Mouse (Mus musculus): ENCODE data around the gene Sun3. TPM values are rescaled to one million over a fixed set of nuclear protein-coding genes. Genes with fewer than 3 reads are reported as not detected.

Gene Sun3
- total RNA-seq (2014; rRNA removed; ENCODE audit: low replicate concordance) = 1.9 TPM in 1 of 2 replicates, not detected in the other
- polyA plus RNA-seq (2015; fragmentation: Nextera tagmentation; extraction: Ambion mirVana) = 2.3 and 3.0 TPM in 2 replicates

DNA sequence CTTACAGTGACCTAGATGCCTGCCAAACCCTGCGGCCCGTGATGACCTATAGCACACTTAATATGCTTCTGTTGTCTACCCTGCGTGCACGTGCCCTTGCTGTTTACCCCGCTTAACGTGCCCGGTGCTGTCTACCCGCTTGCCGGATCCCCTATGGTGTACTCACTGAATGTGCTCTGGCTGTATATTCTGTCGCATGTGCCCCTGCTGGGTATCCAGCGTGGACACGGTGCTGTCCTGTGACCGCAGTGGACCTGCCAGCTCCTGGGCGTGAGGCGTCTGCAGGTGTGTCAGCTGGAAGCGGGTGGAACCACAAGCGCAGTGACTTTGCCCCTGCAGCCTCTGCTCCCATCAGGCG is at the start of gene Sun3:
Gene Sun3, minus strand, starts transcription at position 289 of the 358 bp plus-strand sequence.
- no peaks in the 10 kb centered on the region for H3K9me3 ChIP-seq (replicated peaks; ENCODE audit: control insufficient read depth, low read length)
- H3K36me3 ChIP-seq (replicated peaks; ENCODE audit: control insufficient read depth, insufficient read depth, low read length) = no peaks in the 10 kb centered on the region
- ATAC-seq (ENCODE audit: insufficient read depth, low read depth) (peak; percentile 25), DNase-seq (ENCODE audit: low spot score) (no peak)
- H3K4me2 ChIP-seq (ENCODE audit: low read depth, low read length) = peak within 1 kb of the TSS; percentile 80
- TF ChIP-seq CTCF (IDR thresholded peaks at IDR 0.05; ENCODE audit: low read depth) (no peak), EP300 (IDR thresholded peaks at IDR 0.05; ENCODE audit: low read depth) (no peak)
- H3K9ac ChIP-seq (replicated peaks; ENCODE audit: low read depth, low read length) = peak within 1 kb of the TSS; percentile 1; the same call in 1 of the 2 replicates
- no peaks in the 10 kb centered on the region for H3K27me3 ChIP-seq (ENCODE audit: control insufficient read depth, insufficient read depth, low read length)
- peak within 1 kb of the TSS; percentile 88 for H3K27ac ChIP-seq (ENCODE audit: low read depth)
- H3K4me3 ChIP-seq (ENCODE audit: low read depth, low read length) = peak within 1 kb of the TSS; percentile 54
- H3K4me1 ChIP-seq (ENCODE audit: control insufficient read depth, insufficient read depth) = peaks cover 18% of the 10 kb centered on the region
- under 1% methylated on average over 18 of the region's 18 CpGs for WGBS

DNA sequence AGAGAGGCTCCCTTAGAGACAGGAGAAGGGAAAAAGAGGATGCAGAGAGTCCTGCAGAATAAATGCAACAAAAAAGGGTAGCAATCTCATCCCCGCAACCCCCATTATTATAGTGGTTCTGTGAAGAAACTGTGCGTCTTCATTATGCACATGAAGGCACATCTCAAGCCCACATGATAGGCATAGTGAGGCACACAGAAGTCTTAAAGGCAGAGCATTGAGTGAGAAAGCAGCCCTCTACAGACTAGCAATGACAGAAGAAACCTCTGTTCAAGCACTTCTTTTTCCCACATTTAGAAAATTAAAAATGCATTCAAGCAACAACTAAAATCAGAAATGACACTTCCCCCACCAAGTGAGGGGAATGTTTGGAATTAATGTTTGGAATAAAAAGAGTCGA is 27.7 kb upstream of the Sun3 start:
- Histone ChIP-seq H3K4me3 (ENCODE audit: low read depth, low read length) (no peak overlapping the region), H3K9ac (replicated peaks; ENCODE audit: low read depth, low read length) (no peak overlapping the region), H3K27me3 (ENCODE audit: control insufficient read depth, insufficient read depth, low read length) (no peaks in the 10 kb centered on the region), H3K4me1 (ENCODE audit: control insufficient read depth, insufficient read depth) (no peaks in the 10 kb centered on the region), H3K27ac (ENCODE audit: low read depth) (no peak overlapping the region), H3K9me3 (replicated peaks; ENCODE audit: control insufficient read depth, low read length) (no peaks in the 10 kb centered on the region), H3K4me2 (ENCODE audit: low read depth, low read length) (no peak overlapping the region), H3K36me3 (replicated peaks; ENCODE audit: control insufficient read depth, insufficient read depth, low read length) (no peaks in the 10 kb centered on the region)
- WGBS = 86% methylated on average over 3 of the region's 3 CpGs
- ATAC-seq (ENCODE audit: insufficient read depth, low read depth) (no peak), DNase-seq (ENCODE audit: low spot score) (no peak)
- no peak for TF ChIP-seq CTCF (IDR thresholded peaks at IDR 0.05; ENCODE audit: low read depth)
- TF ChIP-seq EP300 (IDR thresholded peaks at IDR 0.05; ENCODE audit: low read depth) = no peak

DNA sequence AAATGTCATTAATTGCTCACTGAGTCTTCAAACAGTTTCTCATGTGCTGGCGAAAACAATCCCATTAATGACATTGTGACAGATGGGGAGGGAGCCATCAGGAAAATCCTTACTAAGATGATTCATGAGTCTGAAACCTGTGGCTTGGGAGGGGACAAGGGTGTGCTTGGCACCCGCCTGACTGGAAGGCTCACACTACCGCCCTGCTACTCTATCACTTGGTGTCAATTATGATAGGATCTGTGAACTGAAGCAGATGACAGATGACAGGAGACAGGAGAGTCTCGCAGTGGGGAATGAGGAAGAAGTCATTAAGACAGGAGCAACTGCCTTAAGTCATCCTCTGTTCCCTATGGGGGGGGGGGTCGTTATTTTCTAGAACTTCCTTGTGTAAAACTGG is 11.7 kb upstream of the Sun3 start:
- no peak for DNase-seq (ENCODE audit: low spot score)
- no peak for ATAC-seq (ENCODE audit: insufficient read depth, low read depth)
- 40% methylated on average over 5 of the region's 5 CpGs for WGBS

DNA sequence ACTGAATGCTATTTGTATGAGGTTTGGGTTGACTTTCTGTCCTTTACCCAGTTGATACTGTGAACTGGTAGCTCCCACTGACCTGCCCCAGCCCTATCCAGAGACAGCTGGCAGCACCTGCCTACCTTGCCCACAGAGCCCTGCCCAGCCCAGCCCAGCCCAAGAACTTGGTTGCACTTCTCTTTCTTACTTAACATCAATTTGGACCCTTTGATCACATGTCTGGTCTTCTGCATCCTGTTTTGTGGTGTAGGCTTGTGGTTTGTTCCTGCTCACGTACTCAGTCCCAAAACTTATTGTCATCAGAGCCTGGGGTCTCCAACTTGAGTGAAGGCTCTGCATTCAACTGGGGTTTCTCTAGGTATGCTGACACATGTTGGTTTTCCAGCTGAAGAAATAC is 11.2 kb upstream of the Sun3 start:
- Histone ChIP-seq H3K4me2 (ENCODE audit: low read depth, low read length) (no peak overlapping the region), H3K4me3 (ENCODE audit: low read depth, low read length) (no peak overlapping the region), H3K36me3 (replicated peaks; ENCODE audit: control insufficient read depth, insufficient read depth, low read length) (no peaks in the 10 kb centered on the region; the same call in 1 of the 2 replicates), H3K27me3 (ENCODE audit: control insufficient read depth, insufficient read depth, low read length) (no peaks in the 10 kb centered on the region), H3K4me1 (ENCODE audit: control insufficient read depth, insufficient read depth) (no peaks in the 10 kb centered on the region), H3K9ac (replicated peaks; ENCODE audit: low read depth, low read length) (no peak overlapping the region), H3K9me3 (replicated peaks; ENCODE audit: control insufficient read depth, low read length) (no peaks in the 10 kb centered on the region), H3K27ac (ENCODE audit: low read depth) (no peak overlapping the region)
- WGBS = 71% methylated on average over 1 of the region's 1 CpGs
- DNase-seq (ENCODE audit: low spot score) = no peak
- ATAC-seq (ENCODE audit: insufficient read depth, low read depth) = no peak
- no peak for TF ChIP-seq EP300 (IDR thresholded peaks at IDR 0.05; ENCODE audit: low read depth)
- TF ChIP-seq CTCF (IDR thresholded peaks at IDR 0.05; ENCODE audit: low read depth) = no peak

More for the DNA sequence above, 11.7 kb upstream of the Sun3 start:
- no peak overlapping the region for H3K27ac ChIP-seq (ENCODE audit: low read depth)
- H3K4me2 ChIP-seq (ENCODE audit: low read depth, low read length) = no peak overlapping the region
- no peaks in the 10 kb centered on the region for H3K9me3 ChIP-seq (replicated peaks; ENCODE audit: control insufficient read depth, low read length)
- no peaks in the 10 kb centered on the region for H3K27me3 ChIP-seq (ENCODE audit: control insufficient read depth, insufficient read depth, low read length)
- H3K36me3 ChIP-seq (replicated peaks; ENCODE audit: control insufficient read depth, insufficient read depth, low read length) = no peaks in the 10 kb centered on the region; the same call in 1 of the 2 replicates
- no peak for TF ChIP-seq EP300 (IDR thresholded peaks at IDR 0.05; ENCODE audit: low read depth)
- TF ChIP-seq CTCF (IDR thresholded peaks at IDR 0.05; ENCODE audit: low read depth) = no peak
- no peak overlapping the region for H3K9ac ChIP-seq (replicated peaks; ENCODE audit: low read depth, low read length)
- H3K4me3 ChIP-seq (ENCODE audit: low read depth, low read length) = no peak overlapping the region
- H3K4me1 ChIP-seq (ENCODE audit: control insufficient read depth, insufficient read depth) = no peaks in the 10 kb centered on the region

DNA sequence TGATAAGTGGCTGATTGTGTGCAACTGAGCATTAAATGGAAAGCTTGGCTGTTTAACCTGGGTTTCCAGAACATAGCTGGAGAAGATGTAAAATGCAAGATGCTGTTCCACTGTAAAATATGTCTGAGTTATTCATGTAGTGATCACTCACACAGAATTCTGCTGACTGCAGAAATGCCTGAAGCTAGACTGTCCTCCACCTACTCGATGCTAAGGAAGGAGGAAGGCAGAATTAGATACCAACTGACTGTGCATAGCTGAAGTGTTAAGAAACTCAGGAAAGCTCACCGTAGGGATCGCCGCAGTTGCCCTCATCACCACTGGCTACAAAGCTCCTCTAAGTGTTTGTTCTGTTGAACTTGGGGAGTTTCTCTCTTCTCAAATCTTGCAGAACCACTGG is 8.9 kb upstream of the Sun3 start:
- H3K4me2 ChIP-seq (ENCODE audit: low read depth, low read length) = no peak overlapping the region
- H3K4me1 ChIP-seq (ENCODE audit: control insufficient read depth, insufficient read depth) = no peaks in the 10 kb centered on the region
- no peak overlapping the region for H3K27ac ChIP-seq (ENCODE audit: low read depth)
- no peak for ATAC-seq (ENCODE audit: insufficient read depth, low read depth)
- H3K36me3 ChIP-seq (replicated peaks; ENCODE audit: control insufficient read depth, insufficient read depth, low read length) = no peaks in the 10 kb centered on the region; the same call in 1 of the 2 replicates
- no peak for DNase-seq (ENCODE audit: low spot score)
- H3K9me3 ChIP-seq (replicated peaks; ENCODE audit: control insufficient read depth, low read length) = no peaks in the 10 kb centered on the region
- 77% methylated on average over 4 of the region's 4 CpGs for WGBS
- no peaks in the 10 kb centered on the region for H3K27me3 ChIP-seq (ENCODE audit: control insufficient read depth, insufficient read depth, low read length)
- TF ChIP-seq EP300 (IDR thresholded peaks at IDR 0.05; ENCODE audit: low read depth) (no peak), CTCF (IDR thresholded peaks at IDR 0.05; ENCODE audit: low read depth) (no peak)
- no peak overlapping the region for H3K9ac ChIP-seq (replicated peaks; ENCODE audit: low read depth, low read length)
- no peak overlapping the region for H3K4me3 ChIP-seq (ENCODE audit: low read depth, low read length)

DNA sequence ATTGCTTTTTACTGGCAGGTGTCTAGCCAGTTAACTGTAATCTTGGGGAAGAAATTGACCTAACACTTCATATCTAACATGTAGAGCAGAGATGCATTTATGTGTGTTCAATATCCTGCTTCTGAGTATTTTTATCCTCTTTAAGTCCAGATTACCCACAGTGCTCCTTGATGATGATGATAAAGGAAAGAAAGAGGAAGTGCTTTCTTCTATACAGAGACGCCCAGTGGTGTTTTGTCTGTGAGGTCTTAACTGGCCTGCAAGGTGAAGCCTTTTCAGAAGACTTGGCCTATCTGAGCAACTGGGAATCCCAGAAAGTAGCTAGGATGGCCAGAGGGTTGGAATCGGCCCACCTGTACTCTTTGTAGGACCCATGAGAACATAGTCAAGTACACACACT is 8.1 kb upstream of the Sun3 start:
- H3K36me3 ChIP-seq (replicated peaks; ENCODE audit: control insufficient read depth, insufficient read depth, low read length) = no peaks in the 10 kb centered on the region; the same call in 1 of the 2 replicates
- H3K27ac ChIP-seq (ENCODE audit: low read depth) = no peak overlapping the region
- H3K9me3 ChIP-seq (replicated peaks; ENCODE audit: control insufficient read depth, low read length) = no peaks in the 10 kb centered on the region
- H3K9ac ChIP-seq (replicated peaks; ENCODE audit: low read depth, low read length) = no peak overlapping the region
- TF ChIP-seq CTCF (IDR thresholded peaks at IDR 0.05; ENCODE audit: low read depth) (no peak), EP300 (IDR thresholded peaks at IDR 0.05; ENCODE audit: low read depth) (no peak)
- no peak overlapping the region for H3K4me2 ChIP-seq (ENCODE audit: low read depth, low read length)
- no peaks in the 10 kb centered on the region for H3K4me1 ChIP-seq (ENCODE audit: control insufficient read depth, insufficient read depth)
- no peaks in the 10 kb centered on the region for H3K27me3 ChIP-seq (ENCODE audit: control insufficient read depth, insufficient read depth, low read length)
- WGBS = 87% methylated on average over 2 of the region's 2 CpGs
- no peak overlapping the region for H3K4me3 ChIP-seq (ENCODE audit: low read depth, low read length)
- no peak for DNase-seq (ENCODE audit: low spot score)
- no peak for ATAC-seq (ENCODE audit: insufficient read depth, low read depth)
